Mouse (Mus musculus) fat pad, adult 2 months (tissue): ENCODE results near the gene Gmfg.
A peak's percentile ranks its signal among the peaks of the same experiment; 100 is the strongest.

Experiments used
- DNase-seq: peaks from one replicate; pipeline ENCODE4 v3.0.0-alpha.2; 2011; ENCODE audit warnings: low read depth, low spot score; ENCODE audit errors: extremely low read depth

Gmfg gene

GRCm38 (mm10) chr7:28478854-28479253 lies 41.6 kb downstream of the Gmfg start:
- no peak for DNase-seq

- DNase-seq = no peak
Observed at GRCm38 (mm10) chr7:28482854-28483253, 45.6 kb downstream of the Gmfg start.

- DNase-seq = no peak
Observed at GRCm38 (mm10) chr7:28484192-28484591, 46.9 kb downstream of the Gmfg start.

- no peak for DNase-seq
Observed at GRCm38 (mm10) chr7:28488030-28488491, 50.8 kb downstream of the Gmfg start.

- DNase-seq = peak; percentile 33
Observed at GRCm38 (mm10) chr7:28490410-28490809, 53.2 kb downstream of the Gmfg start.

GRCm38 (mm10) chr7:28490903-28491302 lies 53.7 kb downstream of the Gmfg start:
- DNase-seq = no peak

GRCm38 (mm10) chr7:28492310-28492709 lies 55.1 kb downstream of the Gmfg start:
- DNase-seq = no peak

- DNase-seq = no peak
Observed at GRCm38 (mm10) chr7:28495426-28495825, 58.2 kb downstream of the Gmfg start.
